Mouse (Mus musculus): ENCODE data around the gene Man1a2. TPM values are rescaled to one million over a fixed set of nuclear protein-coding genes. Genes with fewer than 3 reads are reported as not detected.

Gene Man1a2
- total RNA-seq (2021) = 100 to 1,000 TPM; 112 to 118 TPM

GRCm38 (mm10) chr3:100685087-100685762 is at the start of gene Man1a2:
Man1a2 (minus strand) TSS chr3:100685503.
- intact Hi-C loops (cut with DNase I) = no loop called here
- peak; percentile 77 to 93 for DNase-seq (ENCODE audit: extremely low spot score in 1 of 2, low spot score in 2 of 2)

GRCm38 (mm10) chr3:100734482-100735154 is 49.3 kb upstream of the Man1a2 start:
- DNase-seq (ENCODE audit: extremely low spot score in 1 of 2, low spot score in 2 of 2) = no peak
- intact Hi-C loops (cut with DNase I) = no loop called here

DNA sequence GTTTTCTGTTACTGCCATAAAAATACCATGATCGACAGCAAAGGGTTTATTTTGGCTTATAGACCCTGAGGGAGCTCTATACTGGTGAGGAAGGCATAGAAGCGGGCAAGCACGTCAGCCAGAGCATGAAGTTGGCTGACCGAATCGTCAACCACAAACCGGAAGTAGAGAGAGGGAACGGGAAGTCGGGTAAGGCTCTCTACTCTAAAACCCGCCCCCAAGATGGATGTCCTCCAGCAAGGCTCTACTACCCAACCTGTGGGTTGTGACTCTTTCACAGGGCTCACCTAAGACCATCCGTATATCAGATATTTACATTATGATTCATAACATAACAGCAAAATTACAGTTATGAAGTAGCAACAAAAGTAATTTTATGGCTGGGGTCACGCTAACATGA is 46.6 kb upstream of the Man1a2 start:
- intact Hi-C loops (cut with DNase I) = no loop called here

GRCm38 (mm10) chr3:100731347-100731746 is 46.0 kb upstream of the Man1a2 start:
- DNase-seq (ENCODE audit: extremely low spot score in 1 of 2, low spot score in 2 of 2) = no peak
- intact Hi-C loops (cut with DNase I) = no loop called here

More for the DNA sequence above, 46.6 kb upstream of the Man1a2 start:
- no peak for DNase-seq (ENCODE audit: extremely low spot score in 1 of 2, low spot score in 2 of 2)

GRCm38 (mm10) chr3:100728008-100728712 is 42.9 kb upstream of the Man1a2 start:
- intact Hi-C loops (cut with DNase I) = no loop called here
- no peak for DNase-seq (ENCODE audit: extremely low spot score in 1 of 2, low spot score in 2 of 2)

DNA sequence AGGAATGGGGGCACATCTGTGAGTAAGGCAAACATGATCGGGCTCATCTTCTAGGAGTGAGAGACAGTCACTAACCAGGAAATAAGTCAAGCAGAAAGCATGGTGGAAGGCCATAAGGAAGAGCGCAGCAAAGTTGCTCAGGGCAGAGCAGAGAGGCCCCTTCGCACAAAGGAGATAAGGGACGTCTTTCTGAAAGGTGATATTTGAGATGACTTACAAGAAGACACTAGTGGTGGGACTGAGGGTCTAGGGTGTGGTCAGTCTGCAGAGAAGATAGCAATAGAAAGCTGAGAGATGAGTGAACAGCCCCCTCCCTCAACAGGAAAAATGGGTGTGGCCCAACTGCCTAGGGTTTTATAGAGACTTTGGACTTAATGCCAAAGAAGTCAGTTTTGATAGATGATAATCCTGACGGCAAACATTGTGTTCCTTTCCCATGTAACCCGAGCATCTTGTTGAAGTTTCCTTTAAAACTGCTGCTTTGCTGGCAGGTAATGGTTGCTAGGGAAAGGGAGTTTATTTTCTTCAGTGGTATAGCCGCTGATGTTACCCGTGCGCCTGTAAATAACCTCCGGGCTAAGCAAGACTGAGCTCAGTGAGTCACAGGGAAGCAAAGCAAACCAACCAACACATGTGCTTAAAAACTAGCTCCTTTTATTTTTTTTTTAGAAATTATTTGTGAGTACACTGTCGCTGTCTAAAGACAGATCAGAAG is 40.8 kb upstream of the Man1a2 start:
- intact Hi-C loops (cut with DNase I) = no loop called here
- no peak for DNase-seq (ENCODE audit: extremely low spot score in 1 of 2, low spot score in 2 of 2)

- intact Hi-C loops (cut with DNase I) = no loop called here
- no peak for DNase-seq (ENCODE audit: extremely low spot score in 1 of 2, low spot score in 2 of 2)
Measured at GRCm38 (mm10) chr3:100720786-100721300, 35.5 kb upstream of the Man1a2 start.

DNA sequence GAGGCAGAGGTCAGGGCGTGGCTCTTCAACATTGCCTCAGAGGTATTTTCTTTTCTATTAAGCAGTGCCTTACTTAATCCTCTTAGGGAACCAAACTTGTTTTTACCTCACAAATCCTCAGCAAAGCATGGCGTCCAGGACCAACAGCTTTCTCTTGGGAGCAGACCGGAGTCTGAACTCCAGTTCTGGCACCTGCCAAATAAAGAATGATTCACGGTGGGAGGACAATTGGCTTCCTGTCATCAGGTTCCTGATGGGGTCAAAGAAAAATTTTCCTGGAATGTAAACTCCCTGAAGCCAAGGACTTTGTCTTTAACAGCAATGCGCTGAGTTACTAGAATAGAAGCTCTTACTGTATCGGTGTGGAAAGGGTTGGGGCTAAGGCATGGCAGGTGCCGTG is 30.9 kb upstream of the Man1a2 start:
- intact Hi-C loops (cut with DNase I) = no loop called here

GRCm38 (mm10) chr3:100715367-100715766 is 30.1 kb upstream of the Man1a2 start:
- no peak for DNase-seq (ENCODE audit: extremely low spot score in 1 of 2, low spot score in 2 of 2)
- intact Hi-C loops (cut with DNase I) = no loop called here

More for the DNA sequence above, 30.9 kb upstream of the Man1a2 start:
- DNase-seq (ENCODE audit: extremely low spot score in 1 of 2, low spot score in 2 of 2) = no peak

- intact Hi-C loops (cut with DNase I) = no loop called here
- no peak for DNase-seq (ENCODE audit: extremely low spot score in 1 of 2, low spot score in 2 of 2)
Measured at GRCm38 (mm10) chr3:100713142-100714005, 28.1 kb upstream of the Man1a2 start.

GRCm38 (mm10) chr3:100712140-100712539 is 26.8 kb upstream of the Man1a2 start:
- no peak for DNase-seq (ENCODE audit: extremely low spot score in 1 of 2, low spot score in 2 of 2)
- intact Hi-C loops (cut with DNase I) = no loop called here

DNA sequence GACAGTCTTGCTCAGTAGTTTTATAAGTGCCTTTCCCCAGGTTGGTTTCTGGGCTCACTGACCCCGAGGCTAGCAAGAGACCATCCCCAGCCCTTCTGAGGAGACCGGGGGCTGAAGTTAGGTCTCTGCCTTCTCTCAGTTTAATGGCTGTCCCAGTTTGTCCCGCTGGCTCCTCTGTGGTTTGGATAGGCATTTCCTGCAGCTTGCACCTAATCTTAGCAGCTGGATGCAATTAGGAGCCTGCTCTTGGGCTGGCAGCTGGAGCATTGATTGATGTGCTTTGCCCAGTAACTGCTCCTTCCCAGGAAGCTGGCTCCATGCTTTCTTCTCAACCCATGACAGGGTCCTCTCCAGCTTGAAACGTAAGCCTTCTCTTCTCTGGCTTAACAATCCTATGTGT is 26.2 kb upstream of the Man1a2 start:
- intact Hi-C loops (cut with DNase I) = no loop called here
- no peak for DNase-seq (ENCODE audit: extremely low spot score in 1 of 2, low spot score in 2 of 2)

- intact Hi-C loops (cut with DNase I) = no loop called here
- DNase-seq (ENCODE audit: extremely low spot score in 1 of 2, low spot score in 2 of 2) = no peak
Measured at GRCm38 (mm10) chr3:100707117-100707516, 21.8 kb upstream of the Man1a2 start.

DNA sequence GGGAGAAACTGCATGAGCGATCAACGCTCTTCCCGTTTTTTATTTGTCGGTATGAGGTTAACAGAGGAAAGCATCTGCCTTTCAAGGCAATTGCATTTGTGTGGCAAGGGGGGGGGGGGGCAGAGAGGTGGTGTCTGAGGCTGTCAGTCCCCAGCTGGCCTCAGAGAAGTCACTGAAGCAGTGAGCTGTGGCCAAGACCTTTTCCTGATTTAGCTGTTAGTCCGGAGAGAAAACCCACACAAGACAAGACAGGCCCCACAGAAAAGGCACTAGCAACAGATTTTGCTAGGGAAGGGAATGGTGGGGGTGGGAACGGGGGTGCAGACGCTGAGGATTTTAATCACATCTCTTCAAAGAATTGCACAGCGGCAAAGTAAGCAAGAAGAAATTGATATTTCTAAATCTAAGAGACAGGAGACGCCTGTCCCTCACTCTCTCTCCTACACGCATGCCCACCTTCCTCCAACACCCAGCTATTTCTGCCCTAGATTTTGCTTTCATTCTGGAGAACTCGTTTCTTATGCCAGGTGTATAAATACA is 19.9 kb upstream of the Man1a2 start:
- DNase-seq (ENCODE audit: extremely low spot score in 1 of 2, low spot score in 2 of 2) = no peak
- intact Hi-C loops (cut with DNase I) = no loop called here

GRCm38 (mm10) chr3:100703847-100704644 is 18.7 kb upstream of the Man1a2 start:
- no peak for DNase-seq (ENCODE audit: extremely low spot score in 1 of 2, low spot score in 2 of 2)
- intact Hi-C loops (cut with DNase I) = no loop called here

DNA sequence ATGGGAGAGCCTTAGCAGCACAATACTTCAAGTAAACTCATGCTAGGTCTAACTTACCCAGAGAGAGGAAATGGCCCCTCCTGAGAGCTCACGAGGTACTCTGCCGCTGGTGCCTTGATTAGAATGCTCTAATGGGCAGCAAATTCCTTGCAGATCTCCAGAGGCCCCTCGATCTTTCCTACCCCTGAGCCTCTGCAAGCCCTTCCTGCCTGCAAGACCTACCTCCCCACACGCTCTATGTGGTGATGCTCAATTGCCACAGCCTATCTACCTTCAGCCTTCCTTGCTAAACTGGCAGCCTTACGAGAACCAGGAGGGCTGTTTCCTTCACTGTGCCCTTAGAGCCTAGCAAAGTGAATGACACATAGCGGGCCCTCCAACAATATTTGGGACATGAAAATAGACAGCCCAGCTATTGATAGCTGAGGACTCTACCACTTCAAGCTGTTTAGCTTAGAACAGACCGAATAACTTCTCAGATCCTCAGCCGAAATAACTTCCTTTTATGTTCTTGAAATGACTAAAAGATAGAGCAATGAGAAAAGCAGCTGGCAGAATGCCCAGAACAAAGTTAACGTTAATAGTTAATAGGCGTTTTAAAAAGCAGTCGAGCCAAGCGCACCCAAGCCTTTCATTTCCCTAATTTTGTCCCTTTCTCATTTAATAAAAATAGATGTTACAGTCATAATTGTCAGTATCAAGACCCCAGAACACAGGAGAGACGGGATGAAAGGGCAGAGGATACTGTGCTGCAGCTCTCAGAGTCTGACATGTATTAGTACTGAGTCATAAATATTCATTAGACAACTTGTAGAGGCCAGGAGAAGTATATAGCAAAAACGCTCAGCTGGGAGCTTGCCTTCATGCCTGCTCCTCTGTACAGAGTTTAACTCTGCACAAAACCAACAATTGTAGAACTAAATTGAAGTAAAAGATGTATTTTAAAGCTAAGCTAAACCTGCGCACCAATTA is 17.9 kb upstream of the Man1a2 start:
- DNase-seq (ENCODE audit: extremely low spot score in 1 of 2, low spot score in 2 of 2) = peak in 1 of 2 experiments; percentile 34
- intact Hi-C loops (cut with DNase I) = no loop called here
